9 mouse cellular contexts compared by ENCODE assay signal in the genomic region with DNA sequence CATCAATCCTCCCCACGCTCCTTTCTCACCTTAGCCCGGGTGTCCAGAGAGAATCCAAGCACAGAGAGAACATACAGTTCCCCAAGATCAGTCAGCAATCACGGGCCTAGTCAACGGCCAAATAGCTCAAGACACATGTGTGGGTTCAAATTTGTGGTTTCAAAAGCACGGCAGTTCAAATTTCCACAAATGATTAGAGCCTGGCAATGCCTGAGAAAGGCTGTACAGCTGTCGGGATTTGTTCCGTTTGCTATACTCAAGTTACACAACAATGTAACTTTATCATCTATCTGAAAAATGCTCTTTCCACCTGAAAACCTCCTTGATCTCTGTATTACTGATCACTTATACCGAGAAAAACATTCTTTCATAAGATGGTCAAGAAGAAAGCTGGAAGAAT. TPM values are rescaled to one million over a fixed set of nuclear protein-coding genes. Genes with fewer than 3 reads are reported as not detected.
DNase-seq lines count a peak whose midpoint lies in the region; ATAC-seq and TF ChIP-seq lines count a peak whose summit lies in the region.
"Had no signal": no experiment of that assay in that cellular context is flagged by ENCODE, and none has a peak within 500 bp of the region (broad histone marks: within the 10 kb centered on the region; RNA-seq: fewer than 3 reads in every experiment).

No protein-coding gene starts in this region.

- H3K27me3 ChIP-seq in megakaryocyte, embryonic 14.5 days (replicated peaks) = peaks cover 49% of the 10 kb centered on the region
- H3K27me3 ChIP-seq in liver, embryonic 13.5 days = peaks cover 39% of the 10 kb centered on the region
- no peaks in the 10 kb centered on the region for H3K27me3 ChIP-seq in stomach, postnatal 0 days (ENCODE audit: control insufficient read depth, insufficient read depth, low read length)

- no peaks in the 10 kb centered on the region for H3K36me3 ChIP-seq in megakaryocyte, embryonic 14.5 days (replicated peaks; ENCODE audit: low read length)
- H3K36me3 ChIP-seq in liver, embryonic 13.5 days = no peaks in the 10 kb centered on the region
- no peaks in the 10 kb centered on the region for H3K36me3 ChIP-seq in stomach, postnatal 0 days (ENCODE audit: control insufficient read depth, insufficient read depth, low read length)

- H3K4me1 ChIP-seq in megakaryocyte, embryonic 14.5 days = peaks cover 11% of the 10 kb centered on the region
- peaks cover 9% of the 10 kb centered on the region for H3K4me1 ChIP-seq in liver, embryonic 13.5 days (replicated peaks)
- H3K4me1 ChIP-seq in stomach, postnatal 0 days (replicated peaks; ENCODE audit: control insufficient read depth, insufficient read depth) = no peaks in the 10 kb centered on the region

- H3K9ac ChIP-seq in liver, embryonic 13.5 days = no peak overlapping the region
- no peak overlapping the region for H3K9ac ChIP-seq in stomach, postnatal 0 days (ENCODE audit: low read length)

- no peak for TF ChIP-seq EP300 in stomach, postnatal 0 days (optimal IDR thresholded peaks at IDR 0.05)

- WGBS in liver, embryonic 13.5 days (ENCODE audit: insufficient replicate concordance) = 61% methylated on average over 8 of the region's 8 CpGs
- WGBS in stomach, postnatal 0 days = 50% methylated on average over 8 of the region's 8 CpGs

- H3K4me3 ChIP-seq in megakaryocyte, embryonic 14.5 days (replicated peaks) = peak overlapping the region; percentile 90
- H3K4me3 ChIP-seq in liver, embryonic 13.5 days (replicated peaks) = peak overlapping the region; percentile 55
- peak overlapping the region; percentile 53 for H3K4me3 ChIP-seq in stomach, postnatal 0 days (ENCODE audit: low read depth, low read length)

- H3K27ac ChIP-seq in liver, embryonic 13.5 days = no peak overlapping the region
- no peak overlapping the region for H3K27ac ChIP-seq in stomach, postnatal 0 days (replicated peaks)

- ATAC-seq in frontal cortex, adult (ENCODE audit: low TSS enrichment) = peak; percentile 48
- ATAC-seq in megakaryocyte, adult 5-6 weeks (ENCODE audit: poor library complexity, severe bottlenecking) = no peak
- no peak for ATAC-seq in liver, embryonic 13.5 days (ENCODE audit: low read depth)
- no peak for ATAC-seq in stomach, postnatal 0 days (ENCODE audit: low FRiP score, low TSS enrichment)

- H3K9me3 ChIP-seq in megakaryocyte, embryonic 14.5 days = peaks cover 8% of the 10 kb centered on the region
- no peaks in the 10 kb centered on the region for H3K9me3 ChIP-seq in liver, embryonic 13.5 days (replicated peaks)
- no peaks in the 10 kb centered on the region for H3K9me3 ChIP-seq in stomach, postnatal 0 days (ENCODE audit: control insufficient read depth, low read length)

- no peak for DNase-seq in frontal cortex, postnatal 36 days (ENCODE audit: low spot score in 2 of 2)
- DNase-seq in liver, embryonic 13.5 days = no peak
- DNase-seq in stomach, postnatal 0 days (ENCODE audit: low spot score) = no peak
- DNase-seq in spleen, adult 12 weeks (ENCODE audit: low spot score) = no peak
- DNase-seq in kidney, postnatal 10 days = no peak

- H3K4me2 ChIP-seq in liver, embryonic 13.5 days = peak overlapping the region; percentile 68
- H3K4me2 ChIP-seq in stomach, postnatal 0 days (replicated peaks; ENCODE audit: low read depth) = peak overlapping the region; percentile 98

- no peak for TF ChIP-seq CTCF in stomach, postnatal 0 days (IDR thresholded peaks at IDR 0.05; ENCODE audit: low read depth)

RNA-seq across cellular contexts. Expression of a gene that starts 0.5 kb away (rescaled TPM):
- not detected in 2 replicates for polyA plus RNA-seq in megakaryocyte, embryonic 14.5 days (2012; ENCODE audit: insufficient read depth, low replicate concordance)
- not detected in 2 replicates for total RNA-seq in megakaryocyte, adult 5-6 weeks (2015)
- total RNA-seq in megakaryocyte, adult 5-6 weeks (2017) = not detected in 2 replicates
- polyA plus RNA-seq in liver, embryonic 13.5 days (2015; fragmentation: Nextera tagmentation; extraction: Ambion mirVana) = 0.54 and 0.56 TPM in 2 replicates
- 0.07 and 0.22 TPM in 2 replicates for polyA plus RNA-seq in stomach, postnatal 0 days (2015; fragmentation: Nextera tagmentation; extraction: Ambion mirVana)
- polyA plus RNA-seq: erythroblast, embryonic 14.5 days had no signal

RNA-seq across cellular contexts. Expression of a gene that starts 39.1 kb away (rescaled TPM):
- polyA plus RNA-seq in megakaryocyte, embryonic 14.5 days (2012; ENCODE audit: insufficient read depth, low replicate concordance) = 0.79 TPM in 1 of 2 replicates, not detected in the other
- 0.68 and 0.76 TPM in 2 replicates for total RNA-seq in megakaryocyte, adult 5-6 weeks (2015)
- 1.1 and 1.2 TPM in 2 replicates for total RNA-seq in megakaryocyte, adult 5-6 weeks (2017)
- 0.03 and 0.08 TPM in 2 replicates for polyA plus RNA-seq in liver, embryonic 13.5 days (2015; fragmentation: Nextera tagmentation; extraction: Ambion mirVana)
- polyA plus RNA-seq in stomach, postnatal 0 days (2015; fragmentation: Nextera tagmentation; extraction: Ambion mirVana) = 0.13 and 0.16 TPM in 2 replicates
- polyA plus RNA-seq: erythroblast, embryonic 14.5 days had no signal
